Comparison of ENCODE assay signal across 8 mouse cellular contexts in genomic region chrX:170007375-170008178, GRCm38 (mm10). TPM values are rescaled to one million over a fixed set of nuclear protein-coding genes. Genes with fewer than 3 reads are reported as not detected.
DNase-seq lines count a peak whose midpoint lies in the region; ATAC-seq lines count a peak whose summit lies in the region.
"Not testable (repeated sequence)": the region's sequence is repeated elsewhere in the genome, so short reads cannot be mapped to it uniquely, and the experiment has no call there.

No protein-coding gene starts in this region.

- H3K27ac ChIP-seq in ES-E14 (ENCODE audit: insufficient read depth, low read depth, low read length, poor library complexity, severe bottlenecking) = peak overlapping the region; percentile 68
- peak overlapping the region; percentile 47 for H3K27ac ChIP-seq in forebrain, embryonic 12.5 days
- peak overlapping the region; percentile 18 for H3K27ac ChIP-seq in hindbrain, embryonic 11.5 days (ENCODE audit: low read depth, low read length)
- H3K27ac ChIP-seq in limb, embryonic 11.5 days (replicated peaks; ENCODE audit: low read depth, low read length) = peak overlapping the region; percentile 4; the same call in 1 of the 2 replicates
- H3K27ac ChIP-seq in midbrain, embryonic 11.5 days (ENCODE audit: low read depth, low read length) = peak overlapping the region; percentile 28

- H3K4me3 ChIP-seq in ES-E14 (ENCODE audit: insufficient read depth in 1 of 2, low read depth in 1 of 2, low read length in 2 of 2, poor library complexity in 1 of 2, severe bottlenecking in 1 of 2); forebrain, embryonic 12.5 days (replicated peaks); hindbrain, embryonic 11.5 days (ENCODE audit: low read depth, low read length); limb, embryonic 11.5 days (ENCODE audit: low read depth, low read length); midbrain, embryonic 11.5 days (ENCODE audit: low read depth, low read length): not testable (repeated sequence)

- H3K9me3 ChIP-seq in ES-E14 (ENCODE audit: control insufficient read depth, insufficient read depth, low read depth, low read length) = not testable (repeated sequence)
- H3K9me3 ChIP-seq in forebrain, embryonic 12.5 days = peaks cover 45% of the 10 kb centered on the region
- H3K9me3 ChIP-seq in hindbrain, embryonic 11.5 days (ENCODE audit: control insufficient read depth, low read length) = peaks cover 30% of the 10 kb centered on the region
- H3K9me3 ChIP-seq in limb, embryonic 11.5 days (ENCODE audit: control insufficient read depth, low read length) = peaks cover 40% of the 10 kb centered on the region
- H3K9me3 ChIP-seq in midbrain, embryonic 11.5 days (ENCODE audit: control insufficient read depth, low read length) = peaks cover 27% of the 10 kb centered on the region

- WGBS in forebrain, embryonic 12.5 days = 43% methylated on average over 2 of the region's 2 CpGs
- WGBS in hindbrain, embryonic 11.5 days = 46% methylated on average over 2 of the region's 2 CpGs
- 49% methylated on average over 2 of the region's 2 CpGs for WGBS in limb, embryonic 11.5 days
- WGBS in midbrain, embryonic 11.5 days = 40% methylated on average over 2 of the region's 2 CpGs

- H3K4me1 ChIP-seq in ES-E14 (ENCODE audit: control insufficient read depth in 2 of 2, insufficient read depth in 2 of 2, low read length in 2 of 2, poor library complexity in 1 of 2) = peaks cover 12 to 19% of the 10 kb centered on the region in 2 experiments
- peaks cover 26% of the 10 kb centered on the region for H3K4me1 ChIP-seq in forebrain, embryonic 12.5 days
- H3K4me1 ChIP-seq in hindbrain, embryonic 11.5 days (replicated peaks; ENCODE audit: control insufficient read depth, insufficient read depth, low read length) = peaks cover 12% of the 10 kb centered on the region
- H3K4me1 ChIP-seq in limb, embryonic 11.5 days (ENCODE audit: control insufficient read depth, insufficient read depth, low read length) = not testable (repeated sequence)
- H3K4me1 ChIP-seq in midbrain, embryonic 11.5 days (ENCODE audit: control insufficient read depth, insufficient read depth, low read length) = peaks cover 21% of the 10 kb centered on the region

- in situ Hi-C loops in ES-E14 (cut with MboI; ENCODE audit: low sequenced_read_pairs in 2 of 2, unreplicated experiment in 2 of 2) = not testable (repeated sequence)

- ATAC-seq in forebrain, embryonic 12.5 days (ENCODE audit: low FRiP score); hindbrain, embryonic 11.5 days (ENCODE audit: low FRiP score); limb, embryonic 11.5 days (ENCODE audit: insufficient number of reproducible peaks, low FRiP score, low TSS enrichment, low read depth); midbrain, embryonic 11.5 days (ENCODE audit: low FRiP score): not testable (repeated sequence)

- not testable (repeated sequence) for H3K27me3 ChIP-seq in forebrain, embryonic 12.5 days; hindbrain, embryonic 11.5 days (ENCODE audit: control insufficient read depth, insufficient read depth, low read length); limb, embryonic 11.5 days (ENCODE audit: control insufficient read depth, insufficient read depth, low read length); midbrain, embryonic 11.5 days (ENCODE audit: control insufficient read depth, insufficient read depth, low read length)

- H3K4me2 ChIP-seq in forebrain, embryonic 12.5 days; hindbrain, embryonic 11.5 days (replicated peaks; ENCODE audit: low read depth, low read length); limb, embryonic 11.5 days (ENCODE audit: low read depth, severe bottlenecking); midbrain, embryonic 11.5 days: not testable (repeated sequence)

- peaks cover 16% of the 10 kb centered on the region for H3K36me3 ChIP-seq in ES-E14 (ENCODE audit: control insufficient read depth, insufficient read depth, low read length, poor library complexity, severe bottlenecking)
- peaks cover 10% of the 10 kb centered on the region for H3K36me3 ChIP-seq in forebrain, embryonic 12.5 days (replicated peaks)
- H3K36me3 ChIP-seq in hindbrain, embryonic 11.5 days (ENCODE audit: control insufficient read depth, insufficient read depth, low read length) = not testable (repeated sequence)
- peaks cover 19% of the 10 kb centered on the region for H3K36me3 ChIP-seq in limb, embryonic 11.5 days (ENCODE audit: control insufficient read depth, insufficient read depth, low read length)
- H3K36me3 ChIP-seq in midbrain, embryonic 11.5 days (ENCODE audit: control insufficient read depth, insufficient read depth, low read length) = peaks cover 14% of the 10 kb centered on the region

- peak overlapping the region; percentile 13 for H3K9ac ChIP-seq in ES-E14 (ENCODE audit: insufficient read depth, low read depth, low read length, poor library complexity, severe bottlenecking)
- H3K9ac ChIP-seq in forebrain, embryonic 12.5 days; limb, embryonic 11.5 days (ENCODE audit: low read length); midbrain, embryonic 11.5 days (ENCODE audit: low read length): not testable (repeated sequence)
- H3K9ac ChIP-seq in hindbrain, embryonic 11.5 days (ENCODE audit: low read depth, low read length) = 0 out of 2 replicates have a peak overlapping the region, but pooled peaks have one; percentile 2

- not testable (repeated sequence) for DNase-seq in ES-E14 (ENCODE audit: low read depth, low spot score)
- peak; percentile 65 for DNase-seq in cerebellum, adult 9-11 months
- peak; percentile 0 for DNase-seq in hindbrain, embryonic 11.5 days (ENCODE audit: low spot score)
- peak; percentile 23 for DNase-seq in limb, embryonic 11.5 days (ENCODE audit: low spot score)
- peak; percentile 60 for DNase-seq in midbrain, embryonic 11.5 days (ENCODE audit: low spot score, missing footprints)
- DNase-seq in retina, postnatal 1 day = peak; percentile 81
- peak; percentile 16 for DNase-seq in urinary bladder, postnatal 10 days (ENCODE audit: low spot score)

RNA-seq across cellular contexts. Expression of gene Gm21887, which starts 1.9 kb away (rescaled TPM):
- total RNA-seq in ES-E14 (2012; rRNA removed) = 165 and 322 TPM in 2 replicates
- 181 and 277 TPM in 2 replicates for polyA plus RNA-seq in forebrain, embryonic 12.5 days (2016; fragmentation: Nextera tagmentation; extraction: Ambion mirVana)
- polyA plus RNA-seq in hindbrain, embryonic 11.5 days (2014; fragmentation: Nextera tagmentation; extraction: Ambion mirVana) = 174 and 175 TPM in 2 replicates
- polyA plus RNA-seq in limb, embryonic 11.5 days (2014; fragmentation: Nextera tagmentation; extraction: Ambion mirVana) = 244 and 297 TPM in 2 replicates
- polyA plus RNA-seq in midbrain, embryonic 11.5 days (2014; fragmentation: Nextera tagmentation; extraction: Ambion mirVana) = 177 and 189 TPM in 2 replicates

Comparison
In these comparisons a context has a peak if more than half of its experiments do, and no peak if none do; other contexts are left out.
1. H3K27ac ChIP-seq: peak in every context shown above with its lines; median percentile 68 in ES-E14; 47 in forebrain, embryonic 12.5 days; 28 in midbrain, embryonic 11.5 days; 18 in hindbrain, embryonic 11.5 days; 4 in limb, embryonic 11.5 days.